Mouse (Mus musculus) urinary bladder, postnatal 25 days (tissue): ENCODE measurements at regions not wholly inside any gene's neighbourhood (a gene's known extent, or its start where the extent isn't known, plus 50 kb on each side); places are given as distances from the start of the nearest gene placed in this dataset.

Experiments
- DNase-seq: peaks from one replicate; pipeline ENCODE4 v3.0.0; 2022; ENCODE audit warnings: low spot score

- DNase-seq, result no peak
These were observed 613.0 kb downstream of the Nfib start for GRCm38 (mm10) chr4:82092296-82093230.

GRCm38 (mm10) chr4:82089657-82090056, 615.9 kb downstream of the Nfib start:
- no peak for DNase-seq

GRCm38 (mm10) chr4:82083519-82083918, 622.0 kb downstream of the Nfib start:
- DNase-seq, result no peak

- no peak for DNase-seq
These were observed 625.4 kb upstream of the Mpdz start for GRCm38 (mm10) chr4:82068050-82068449.

- no peak for DNase-seq
These were observed 623.2 kb upstream of the Mpdz start for GRCm38 (mm10) chr4:82065641-82066358.

DNA sequence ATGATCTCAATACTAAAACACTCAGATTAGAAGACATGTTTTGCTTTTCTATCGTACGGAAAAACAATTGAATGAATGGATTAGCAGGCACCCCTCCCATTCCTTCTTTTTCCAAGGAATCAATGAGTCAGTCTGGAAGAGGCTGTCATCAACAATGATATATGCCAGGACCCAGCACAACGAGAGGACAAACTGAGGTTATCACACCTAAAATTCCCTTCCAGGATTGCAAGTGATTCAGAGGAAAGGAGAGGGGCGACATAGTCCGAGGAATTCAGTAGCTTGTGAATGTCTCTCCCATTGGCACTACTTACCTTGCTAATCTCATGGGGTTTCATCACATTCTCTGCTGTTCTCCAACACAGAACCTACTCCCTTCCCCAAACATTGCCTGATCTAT, 620.1 kb upstream of the Mpdz start:
- no peak for DNase-seq

- DNase-seq, result no peak
These were observed 614.1 kb upstream of the Mpdz start for GRCm38 (mm10) chr4:82056671-82057070.

DNA sequence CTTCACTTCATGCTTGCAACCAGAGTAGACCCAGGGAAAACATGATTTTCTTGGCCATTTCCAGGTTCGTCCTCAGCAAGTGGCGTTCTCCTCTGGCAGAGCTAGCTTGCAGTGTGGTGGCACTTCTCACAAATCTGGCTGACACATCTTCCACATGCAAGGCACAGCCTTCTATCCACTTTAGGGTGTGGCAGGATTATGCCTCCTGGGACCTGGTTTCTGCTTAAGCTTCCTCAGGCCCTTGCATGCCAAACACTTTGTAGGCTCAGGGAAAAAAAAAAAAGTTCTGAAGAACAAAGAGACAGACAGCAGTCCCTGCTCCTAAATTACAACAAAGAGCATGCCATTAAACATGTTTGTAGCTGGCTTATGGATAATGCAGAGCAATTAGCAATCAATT, 605.6 kb upstream of the Mpdz start:
- no peak for DNase-seq

DNA sequence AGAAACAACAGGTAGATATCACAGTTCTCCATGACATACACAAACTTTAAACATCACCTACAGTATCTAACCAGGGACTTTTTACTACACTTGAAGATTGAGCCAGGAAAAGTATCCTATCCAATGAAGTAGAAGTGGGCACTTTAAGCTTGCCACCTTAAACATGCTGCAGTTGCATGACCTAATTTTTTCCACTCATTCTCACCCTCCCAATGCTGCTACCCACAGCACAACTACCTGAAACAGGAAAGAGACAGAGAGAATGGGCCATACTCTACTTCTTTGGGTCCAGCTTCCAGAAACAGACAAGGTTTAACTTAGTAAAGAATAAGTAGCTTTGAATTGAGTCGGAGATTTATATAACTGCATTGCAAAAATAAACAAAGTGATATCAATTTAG, 594.9 kb upstream of the Mpdz start:
- no peak for DNase-seq

GRCm38 (mm10) chr4:82035074-82035703, 592.6 kb upstream of the Mpdz start:
- no peak for DNase-seq

DNA sequence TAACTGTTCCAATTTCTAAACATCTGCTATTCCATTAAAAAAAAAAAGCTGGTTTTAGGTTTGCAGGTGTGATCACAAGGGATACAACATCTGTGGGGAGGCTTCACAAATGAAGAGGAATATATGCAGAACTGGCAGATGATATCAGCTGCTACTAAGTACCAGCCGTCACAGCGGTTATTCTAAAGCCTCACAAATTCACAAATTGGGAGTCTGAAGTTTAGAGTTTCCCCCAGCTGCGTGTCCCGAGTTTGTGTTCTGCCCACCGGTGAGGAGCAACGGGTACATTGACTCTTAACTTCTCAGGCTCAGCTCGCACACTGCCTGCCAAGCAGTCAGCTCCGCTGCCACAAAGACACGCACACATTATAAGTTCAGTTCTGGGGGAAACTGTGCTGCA, 586.6 kb upstream of the Mpdz start:
- DNase-seq, result no peak

GRCm38 (mm10) chr4:82027447-82027881, 584.8 kb upstream of the Mpdz start:
- DNase-seq, result no peak

GRCm38 (mm10) chr4:82001406-82001732, 558.8 kb upstream of the Mpdz start:
- DNase-seq, result no peak

- no peak for DNase-seq
These were observed 558.2 kb upstream of the Mpdz start for GRCm38 (mm10) chr4:82000590-82001405.

- no peak for DNase-seq
These were observed 557.2 kb upstream of the Mpdz start for GRCm38 (mm10) chr4:81999654-82000314.

GRCm38 (mm10) chr4:81999093-81999492, 556.5 kb upstream of the Mpdz start:
- no peak for DNase-seq

DNA sequence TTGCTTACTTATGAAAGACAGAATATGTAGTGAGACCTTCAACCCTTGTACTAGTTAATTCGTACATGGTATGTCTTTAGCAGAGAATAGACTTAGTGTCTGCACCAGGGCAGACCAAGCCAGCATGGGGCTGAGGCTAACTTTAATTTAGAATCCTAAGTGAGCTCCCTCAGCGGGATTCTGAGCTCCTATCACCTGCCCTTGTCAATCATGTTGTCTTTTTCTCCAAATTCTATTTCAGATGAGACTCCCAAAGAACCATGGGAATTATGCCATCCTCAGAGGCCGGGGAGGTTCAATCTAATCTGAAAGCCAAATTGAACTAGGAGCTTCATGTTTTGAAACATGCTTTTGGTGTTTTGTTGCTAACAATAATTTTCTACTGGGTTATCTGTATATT, 553.8 kb upstream of the Mpdz start:
- no peak for DNase-seq

DNA sequence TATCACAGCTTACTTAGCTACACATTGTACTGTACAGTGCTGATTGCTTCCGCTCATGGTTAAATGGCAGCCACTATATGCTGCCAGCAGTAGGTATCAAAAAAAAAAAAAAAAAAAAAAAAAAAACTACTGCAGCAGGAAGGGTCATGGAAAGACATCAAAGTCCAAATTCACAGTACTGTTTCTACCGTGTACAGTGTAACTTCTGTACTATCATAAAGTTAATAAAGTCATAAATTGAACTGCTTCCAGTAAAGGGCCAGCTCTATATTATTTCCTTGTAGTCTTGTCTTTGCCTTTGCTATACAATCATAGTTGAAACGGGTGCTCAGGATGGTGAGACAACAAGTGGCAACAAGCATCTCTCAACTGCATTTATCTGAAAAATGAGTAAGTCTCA, 552.6 kb upstream of the Mpdz start:
- DNase-seq, result no peak

DNA sequence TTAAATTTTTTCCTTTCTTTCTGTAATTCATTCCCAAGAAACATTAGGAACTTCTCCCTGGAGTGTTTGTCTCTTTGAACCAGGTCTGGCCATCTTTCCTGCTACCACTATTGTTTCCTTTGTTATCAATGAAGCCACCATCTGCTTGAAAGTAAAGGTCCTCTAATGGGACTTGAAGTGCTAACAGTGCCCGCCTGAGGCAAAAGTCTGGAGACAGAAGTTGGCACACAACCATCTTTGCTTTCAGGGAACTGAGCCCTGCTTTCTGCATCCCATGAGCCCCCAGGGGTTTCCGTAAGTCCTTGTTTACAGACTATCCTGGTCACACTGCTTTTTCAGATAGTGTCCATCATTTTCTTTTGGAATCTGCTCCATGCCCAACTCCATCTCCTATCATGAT, 546.2 kb upstream of the Mpdz start:
- DNase-seq, result no peak

DNA sequence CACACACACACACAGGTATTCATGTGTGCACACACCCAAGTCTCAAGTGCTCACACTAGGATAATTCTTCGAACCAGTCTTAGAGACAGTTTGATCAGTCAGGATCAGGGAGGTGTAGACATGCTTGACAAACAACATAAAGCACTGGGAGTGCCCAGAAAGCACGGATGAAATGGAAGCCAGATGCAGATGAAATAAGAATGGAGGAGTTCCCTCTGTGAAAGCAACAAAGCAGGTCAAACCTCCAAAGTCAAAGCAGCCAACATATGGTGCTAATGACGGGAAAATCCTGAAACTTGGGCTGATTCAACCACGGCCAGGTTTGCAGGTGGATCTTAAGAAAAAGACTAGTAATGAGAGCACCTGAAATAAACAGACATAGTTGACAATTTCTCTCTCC, 544.0 kb upstream of the Mpdz start:
- DNase-seq, result no peak

DNA sequence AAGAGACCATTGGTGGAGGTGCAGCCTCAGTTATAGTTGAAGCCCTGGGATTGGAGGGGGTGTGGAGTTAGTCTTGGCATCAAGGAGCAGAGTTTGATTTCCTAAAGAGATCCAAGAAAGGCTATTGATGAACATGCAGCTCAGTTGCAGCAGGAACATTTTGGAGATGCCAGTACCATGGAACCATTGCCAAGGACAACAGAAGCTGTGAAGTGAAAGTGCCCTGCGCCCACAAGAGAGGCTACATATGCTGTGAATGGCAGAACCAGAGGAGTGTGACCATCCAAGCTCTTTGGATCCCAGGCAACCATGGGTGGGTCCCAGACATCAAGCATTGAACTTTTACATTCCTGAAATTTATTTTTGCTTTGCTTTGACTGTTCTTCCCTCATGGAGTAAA, 539.2 kb upstream of the Mpdz start:
- DNase-seq, result no peak

- no peak for DNase-seq
These were observed 527.9 kb upstream of the Mpdz start for GRCm38 (mm10) chr4:81970472-81970871.
